Mouse (Mus musculus) thymus, adult 2 months (tissue): ENCODE results near the gene Mok. TPM values are rescaled to one million over a fixed set of nuclear protein-coding genes. Genes with fewer than 3 reads are reported as not detected.

ENCODE experiments used
- DNase-seq: peaks from one replicate; pipeline ENCODE4 v3.0.0; 2021
- H3K27ac ChIP-seq: fragments of 200-500 bp; 2 replicates; pipeline ENCODE4 v1.5.1; 2012; ENCODE audit warnings: low read length, control low read depth; ENCODE audit not compliant: control insufficient read depth, insufficient read depth
- H3K27me3 ChIP-seq: fragments of 200-500 bp; 2 replicates; pipeline ENCODE4 v1.6.1; 2012; ENCODE audit warnings: mild to moderate bottlenecking, low read length, moderate library complexity, mixed read lengths; ENCODE audit not compliant: control insufficient read depth, insufficient read depth
- H3K36me3 ChIP-seq: fragments of 200-500 bp; 2 replicates; pipeline ENCODE4 v1.6.1; 2012; ENCODE audit warnings: mild to moderate bottlenecking, low read length, moderate library complexity; ENCODE audit not compliant: control insufficient read depth, insufficient read depth
- H3K4me1 ChIP-seq: fragments of 200-500 bp; replicated peaks from 2 replicates; pipeline ENCODE4 v1.6.1; 2012; ENCODE audit warnings: low read length; ENCODE audit not compliant: control insufficient read depth, insufficient read depth
- H3K4me3 ChIP-seq: fragments of 200-500 bp; 2 replicates; pipeline ENCODE4 v1.5.1; 2012; ENCODE audit warnings: mild to moderate bottlenecking, low read length, control low read depth, moderate library complexity; ENCODE audit not compliant: control insufficient read depth, insufficient read depth
- CTCF ChIP-seq: fragments of 200-500 bp; IDR thresholded peaks from 2 replicates; pipeline ENCODE4 v1.5.1; 2012; ENCODE audit warnings: mild to moderate bottlenecking, control low read depth, low read length, moderate library complexity, borderline replicate concordance; ENCODE audit not compliant: control insufficient read depth, poor library complexity, insufficient read depth; ENCODE audit errors: extremely low read depth
- POLR2A ChIP-seq: fragments of 200-500 bp; IDR thresholded peaks from 2 replicates; pipeline ENCODE4 v1.6.1; 2012; ENCODE audit warnings: mild to moderate bottlenecking, low read length, control low read depth, moderate library complexity; ENCODE audit not compliant: control insufficient read depth, poor library complexity, insufficient read depth; ENCODE audit errors: extremely low read depth
- WGBS: fragments of 180-500 bp; shearing (Covaris S2); methylation state at CpG from one replicate; pipeline ENCODE4 v1.1.7; 2018; 5-methylcytosine and 5-hydroxymethylcytosine counted together
- polyA plus RNA-seq: library from polyadenylated mRNA; depleted of rRNA; stranded (reverse); fragments of >200 nt; gene quantifications from 2 replicates; pipeline ENCODE4 v1.2.3, GENCODE M21; 2012

The Mok gene
- polyA plus RNA-seq, 1 experiment: 1.4 TPM

DNA sequence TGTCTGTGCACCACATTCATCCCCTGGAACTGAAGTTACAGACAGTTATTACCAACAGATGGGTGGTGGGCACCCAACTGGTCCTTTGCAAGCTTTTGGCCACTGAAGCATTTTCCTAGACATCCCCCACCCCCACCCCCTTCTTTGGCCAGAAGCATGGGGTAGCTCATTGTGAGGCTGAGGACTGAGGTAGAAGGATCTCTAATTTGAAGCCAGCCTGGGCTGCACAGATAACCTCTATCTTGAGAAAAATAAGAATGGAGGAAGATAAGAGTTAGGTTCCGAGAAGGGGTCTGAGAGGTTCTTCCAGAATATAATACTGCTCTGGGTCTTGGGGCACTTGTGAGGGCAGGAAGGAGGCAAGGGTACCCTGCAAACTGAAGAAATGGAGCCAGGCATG, 58.5 kb downstream of the Mok start:
- Histone ChIP-seq H3K27me3 (no peaks in the 10 kb centered on the region), H3K36me3 (peaks cover 17% of the 10 kb centered on the region), H3K4me3 (no peak overlapping the region), H3K27ac (no peak overlapping the region), H3K4me1 (peaks cover 13% of the 10 kb centered on the region)
- TF ChIP-seq POLR2A: no peak
- DNase-seq: no peak
- 92% methylated on average over 1 of the region's 1 CpGs for WGBS

DNA sequence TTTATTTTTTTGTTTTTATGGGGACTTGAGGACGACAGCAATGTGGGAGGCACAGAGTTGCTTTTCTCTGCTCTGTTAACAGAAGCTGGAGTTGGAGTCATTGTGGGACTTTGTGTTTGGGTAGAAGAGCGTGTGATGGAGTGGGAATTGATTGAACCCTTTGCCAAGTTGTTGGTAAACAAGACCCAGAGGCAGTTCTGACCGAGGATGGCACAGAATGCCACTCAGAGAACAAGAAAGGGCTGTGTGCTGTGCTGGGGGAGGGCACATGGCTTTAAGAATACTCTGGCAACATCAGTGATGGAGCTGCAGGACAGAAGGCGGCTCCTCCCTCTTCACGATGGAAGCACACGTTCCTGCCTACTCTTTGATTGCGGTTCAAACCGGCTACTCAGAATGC, 59.6 kb downstream of the Mok start:
- Histone ChIP-seq H3K4me1 (peaks cover 17% of the 10 kb centered on the region), H3K36me3 (peaks cover 17% of the 10 kb centered on the region), H3K27ac (no peak overlapping the region), H3K27me3 (no peaks in the 10 kb centered on the region), H3K4me3 (no peak overlapping the region)
- TF ChIP-seq CTCF: no peak
- no peak for TF ChIP-seq POLR2A
- DNase-seq: no peak
- WGBS: 95% methylated on average over 8 of the region's 8 CpGs

DNA sequence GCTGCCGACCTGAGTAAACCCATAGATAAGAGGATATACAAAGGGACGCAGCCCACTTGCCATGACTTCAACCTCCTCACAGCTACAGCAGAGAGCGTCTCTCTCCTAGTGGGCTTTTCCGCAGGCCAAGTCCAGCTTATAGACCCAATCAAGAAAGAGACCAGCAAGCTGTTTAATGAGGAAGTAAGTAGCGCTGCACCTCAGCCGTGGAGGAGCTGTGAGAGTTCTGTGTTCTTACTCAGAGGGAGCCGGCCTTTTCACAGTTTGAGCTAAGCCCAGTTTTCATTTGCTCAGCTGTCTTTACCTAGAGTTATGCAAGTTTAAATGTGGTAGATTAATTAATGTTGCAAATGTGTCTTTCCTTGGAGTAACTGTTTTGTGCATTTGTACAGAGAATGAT, 61.4 kb downstream of the Mok start:
- Histone ChIP-seq H3K27ac (no peak overlapping the region), H3K27me3 (no peaks in the 10 kb centered on the region), H3K4me3 (no peak overlapping the region), H3K36me3 (peaks cover 17% of the 10 kb centered on the region), H3K4me1 (peaks cover 26% of the 10 kb centered on the region)
- no peak for DNase-seq
- WGBS: 83% methylated on average over 7 of the region's 7 CpGs
- TF ChIP-seq POLR2A: no peak
- TF ChIP-seq CTCF: no peak

DNA sequence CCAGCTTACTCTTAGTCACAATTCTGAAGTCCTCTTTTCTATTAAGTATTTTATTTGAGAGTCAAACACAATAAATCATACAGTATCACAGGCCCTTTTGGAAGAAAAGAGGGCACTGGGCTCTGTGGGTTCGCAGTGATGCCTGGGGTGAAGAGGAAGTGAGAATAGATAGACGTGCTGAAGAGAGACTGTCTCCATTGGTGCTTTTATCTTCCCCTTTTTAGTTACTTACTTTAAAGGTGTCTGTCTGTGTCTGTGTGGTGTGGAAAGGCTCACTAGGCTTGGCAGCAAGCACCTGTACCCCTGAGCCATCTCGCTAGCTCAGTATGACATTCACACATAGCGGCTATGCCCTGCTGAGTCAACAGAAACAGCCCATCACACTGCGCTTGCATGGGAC, 62.9 kb downstream of the Mok start:
- 24% methylated on average over 5 of the region's 5 CpGs for WGBS
- H3K27ac ChIP-seq: no peak overlapping the region
- H3K27me3 ChIP-seq: no peaks in the 10 kb centered on the region
- DNase-seq: peak; percentile 9
- H3K4me1 ChIP-seq: peaks cover 26% of the 10 kb centered on the region
- TF ChIP-seq CTCF (no peak), POLR2A (no peak)
- H3K36me3 ChIP-seq: peaks cover 17% of the 10 kb centered on the region
- H3K4me3 ChIP-seq: no peak overlapping the region

- 46% methylated on average over 5 of the region's 5 CpGs for WGBS
- H3K36me3 ChIP-seq: peaks cover 17% of the 10 kb centered on the region
- no peaks in the 10 kb centered on the region for H3K27me3 ChIP-seq
- DNase-seq: no peak
- no peak overlapping the region for H3K4me3 ChIP-seq
- no peak for TF ChIP-seq CTCF
- no peak for TF ChIP-seq POLR2A
- peak overlapping the region; percentile 52; the same call in 1 of the 2 replicates for H3K27ac ChIP-seq
- H3K4me1 ChIP-seq: peaks cover 29% of the 10 kb centered on the region
Measured at GRCm38 (mm10) chr12:110775628-110776426, 64.9 kb downstream of the Mok start.

GRCm38 (mm10) chr12:110771961-110772360, 68.8 kb downstream of the Mok start:
- Histone ChIP-seq H3K27me3 (no peaks in the 10 kb centered on the region), H3K36me3 (no peaks in the 10 kb centered on the region), H3K4me3 (no peak overlapping the region), H3K27ac (no peak overlapping the region), H3K4me1 (peaks cover 20% of the 10 kb centered on the region)
- WGBS: 96% methylated on average over 6 of the region's 6 CpGs
- no peak for DNase-seq
- no peak for TF ChIP-seq POLR2A
- no peak for TF ChIP-seq CTCF
